Mouse (Mus musculus) telencephalon, adult 2 months (tissue): ENCODE results near the gene Laptm4a.
"Not testable (repeated sequence)": the region's sequence is repeated elsewhere in the genome, so short reads cannot be mapped to it uniquely, and the experiment has no call there.

Experiments
- DNase-seq: peaks from one replicate; pipeline ENCODE4 v3.0.0-alpha.2; 2011; ENCODE audit warnings: low read depth, low spot score

Gene Laptm4a

GRCm38 (mm10) chr12:8912860-8913685 is 8.4 kb upstream of the Laptm4a start:
- DNase-seq: no peak

- no peak for DNase-seq
These were observed 7.6 kb upstream of the Laptm4a start for GRCm38 (mm10) chr12:8913701-8914340.

DNA sequence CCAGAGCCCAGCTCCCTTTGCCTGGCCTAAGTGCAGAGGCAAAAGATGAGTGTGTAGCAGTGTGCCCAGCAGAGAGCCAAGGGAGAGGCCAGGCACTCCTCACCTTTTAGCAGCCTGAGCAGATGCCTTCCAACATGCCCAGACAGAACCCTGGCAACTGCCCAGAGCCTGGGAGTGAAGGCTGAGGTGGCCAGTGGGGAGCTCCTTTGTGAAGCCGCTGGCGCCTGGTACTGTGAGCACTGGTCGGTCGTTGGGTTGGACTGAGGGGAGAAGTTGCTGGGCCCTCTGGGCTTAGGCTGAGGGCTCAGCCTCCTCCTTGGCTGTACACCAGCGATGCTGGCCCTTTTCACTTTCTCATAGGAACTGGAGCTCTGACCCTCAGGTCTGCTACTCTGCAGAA is 5.1 kb upstream of the Laptm4a start:
- DNase-seq: no peak

DNA sequence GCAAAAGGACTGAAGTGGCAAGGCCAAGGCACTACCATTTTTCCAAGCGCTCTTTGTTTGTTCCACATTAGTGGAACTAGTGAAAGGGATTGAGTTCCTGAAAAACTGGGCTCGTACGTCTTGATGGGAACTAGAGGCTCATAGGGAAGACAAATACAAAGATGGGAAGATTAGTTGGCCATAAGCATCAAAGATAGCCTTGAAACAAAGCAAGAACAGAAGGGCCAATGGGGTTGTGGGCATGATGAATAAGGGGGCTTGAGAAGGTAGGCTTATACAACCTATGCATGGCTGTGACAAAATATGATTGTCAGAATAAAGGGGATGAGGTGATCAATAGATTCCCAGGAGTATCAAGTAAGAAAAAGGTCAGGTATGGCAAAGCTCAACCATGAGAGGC is 2.2 kb upstream of the Laptm4a start:
- DNase-seq: no peak

GRCm38 (mm10) chr12:8920996-8921393 is 469 bp upstream of the Laptm4a start:
- no peak for DNase-seq

GRCm38 (mm10) chr12:8922369-8923124 is 1.1 kb downstream of the Laptm4a start:
- DNase-seq: no peak

DNA sequence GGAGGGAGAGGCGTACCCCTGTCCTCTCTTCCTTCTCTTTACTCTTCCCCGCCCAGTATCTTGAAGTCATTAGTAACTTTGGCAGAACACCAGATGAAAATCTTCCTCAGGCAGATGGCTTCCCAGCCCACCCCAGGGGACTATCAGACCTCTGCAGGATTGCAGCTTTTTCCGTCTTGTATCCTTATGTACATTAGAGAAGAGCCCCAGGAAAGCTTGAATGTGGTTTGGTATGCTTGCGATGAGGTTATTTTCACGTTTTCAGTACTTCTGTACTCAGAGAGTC is 1.6 kb downstream of the Laptm4a start:
- DNase-seq: no peak

- no peak for DNase-seq
These were observed 2.1 kb downstream of the Laptm4a start for GRCm38 (mm10) chr12:8923603-8924002.

GRCm38 (mm10) chr12:8927652-8928051 is 6.2 kb downstream of the Laptm4a start:
- no peak for DNase-seq

DNA sequence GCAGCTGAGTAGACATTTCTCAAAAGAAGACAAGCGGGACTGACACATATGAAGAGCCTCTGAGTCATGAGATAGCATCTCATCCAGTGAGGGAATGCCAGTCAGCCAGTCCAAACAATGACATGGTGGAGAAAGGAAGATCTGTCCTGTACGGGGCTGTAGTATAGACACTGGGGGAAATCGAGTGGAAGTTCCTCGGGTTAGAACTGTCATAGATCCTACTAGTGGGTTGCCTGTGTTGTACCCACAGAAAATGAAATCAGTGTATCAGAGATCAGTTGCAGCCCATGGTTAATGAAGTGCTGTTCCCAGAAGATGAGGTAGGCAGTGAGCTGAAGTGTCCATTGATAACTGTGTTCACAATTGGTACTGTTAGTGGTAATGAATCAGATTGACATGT is 7.3 kb downstream of the Laptm4a start:
- DNase-seq: no peak

- no peak for DNase-seq
These were observed 9.6 kb downstream of the Laptm4a start for GRCm38 (mm10) chr12:8931083-8931482.

DNA sequence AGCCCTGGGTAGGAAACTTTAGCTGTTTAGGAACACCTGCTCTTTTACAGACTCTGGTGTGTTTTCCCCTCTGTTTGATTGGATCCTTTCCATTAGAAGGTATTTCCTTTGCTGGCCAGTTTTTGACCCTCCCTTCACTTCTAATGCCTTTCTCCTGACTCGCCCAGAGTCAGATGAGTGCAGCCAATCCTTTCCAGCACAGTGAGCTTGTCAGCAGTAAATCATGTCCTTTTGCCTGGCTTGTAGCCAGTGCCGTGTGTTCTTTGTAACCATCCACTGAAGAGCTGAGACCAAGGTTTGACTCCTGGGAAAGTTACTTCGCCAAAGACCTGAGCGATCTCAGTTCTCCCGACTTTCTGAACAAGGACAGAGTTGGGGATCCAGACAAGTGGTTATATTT is 13.9 kb downstream of the Laptm4a start:
- DNase-seq: no peak

DNA sequence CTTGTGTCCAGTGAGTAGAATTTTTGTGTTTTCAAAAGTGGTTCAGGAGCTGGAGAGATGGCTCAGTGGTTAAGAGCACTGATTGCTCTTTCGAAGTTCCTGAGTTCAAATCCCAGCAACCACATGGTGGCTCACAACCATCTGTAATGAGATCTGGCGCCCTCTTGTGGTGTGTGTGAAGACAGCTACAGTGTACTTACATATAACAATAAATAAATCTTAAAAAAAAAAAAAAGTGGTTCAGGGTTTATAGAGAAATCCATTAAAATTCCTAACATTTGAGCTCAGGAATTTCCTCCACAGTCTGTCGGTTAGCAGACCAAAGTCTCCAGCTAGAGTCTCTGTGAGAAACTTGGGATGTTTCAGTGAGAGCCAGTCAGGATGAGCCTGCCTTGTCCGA is 14.7 kb downstream of the Laptm4a start:
- DNase-seq: not testable (repeated sequence)

- no peak for DNase-seq
These were observed 18.0 kb downstream of the Laptm4a start for GRCm38 (mm10) chr12:8939490-8939889.

DNA sequence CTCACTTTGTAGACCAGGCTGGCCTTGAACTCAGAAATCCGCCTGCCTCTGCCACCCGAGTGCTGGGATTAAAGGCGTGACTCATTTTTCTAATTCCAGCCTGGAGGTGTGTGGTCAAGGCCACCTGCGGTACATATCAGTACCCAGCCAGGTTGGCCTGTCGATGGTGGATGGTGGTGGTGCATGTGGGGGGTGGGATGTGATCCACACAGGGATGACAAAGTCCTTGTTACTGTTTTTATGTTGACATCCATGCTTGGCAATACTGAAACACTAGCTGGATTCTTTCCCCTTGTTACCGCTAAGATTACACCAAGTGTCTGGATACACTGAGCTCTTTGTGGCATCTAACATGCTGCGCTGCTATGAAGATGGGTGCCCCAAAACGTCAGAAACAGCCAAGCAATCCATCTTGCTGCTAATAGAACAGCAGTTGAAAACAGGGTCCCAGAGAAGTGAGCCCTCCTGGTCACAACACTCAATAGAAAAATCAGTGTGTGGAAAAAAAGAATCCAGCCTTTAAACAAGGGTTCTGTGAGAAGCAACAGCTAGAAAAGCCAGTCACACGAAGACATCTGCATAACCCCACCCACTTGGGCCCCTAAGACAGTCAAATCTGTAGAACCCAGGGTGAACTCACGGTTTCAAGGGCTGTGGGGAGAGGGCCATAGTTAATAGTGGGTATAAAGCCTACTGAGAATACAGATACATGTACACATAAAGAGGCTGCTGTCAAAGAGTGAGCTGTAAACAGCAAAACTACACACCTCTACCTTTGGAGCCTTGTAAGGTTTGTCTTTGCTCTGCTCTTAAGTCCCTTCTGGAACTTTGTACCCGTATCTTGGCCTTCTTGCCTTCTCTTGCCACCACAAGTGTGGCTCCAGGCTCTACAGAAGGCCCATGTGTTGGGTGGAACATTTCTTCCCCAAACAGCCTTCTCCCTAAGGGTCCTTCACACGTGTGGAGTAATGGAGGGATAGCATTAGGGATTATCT is 18.8 kb downstream of the Laptm4a start:
- no peak for DNase-seq

GRCm38 (mm10) chr12:8941131-8941615 is 19.7 kb downstream of the Laptm4a start:
- no peak for DNase-seq

DNA sequence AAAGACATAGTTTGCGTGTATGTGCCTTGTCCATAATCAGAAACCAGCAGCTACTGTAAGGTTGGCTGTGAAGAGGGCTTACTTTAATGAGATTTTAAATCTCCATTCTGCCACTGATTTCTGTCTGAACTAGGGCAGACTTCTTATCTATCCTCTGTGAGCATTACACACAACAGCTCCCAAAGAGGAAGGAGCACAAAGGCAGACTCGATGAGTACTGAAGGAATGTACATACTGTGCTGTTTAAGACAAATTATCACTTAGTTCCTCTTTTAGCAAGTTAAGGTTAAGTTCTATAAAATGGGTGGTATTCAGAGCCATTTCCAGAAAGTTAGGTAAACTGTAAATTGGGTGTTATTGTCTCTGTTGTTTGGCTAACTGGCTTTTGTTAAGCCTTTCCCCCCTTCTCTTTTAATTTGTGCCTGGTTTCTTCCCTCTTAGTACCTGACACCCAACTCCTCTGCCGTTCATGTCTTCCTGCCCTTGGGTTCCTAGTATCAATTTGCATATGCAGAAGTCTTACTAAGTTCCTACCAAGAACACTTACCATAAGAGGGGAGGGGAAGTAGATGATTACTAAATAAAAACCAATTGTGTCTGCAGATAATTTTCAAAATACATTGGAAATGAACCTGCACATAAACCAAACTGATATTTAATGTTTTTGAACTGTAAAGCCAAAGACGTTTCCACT is 20.4 kb downstream of the Laptm4a start:
- no peak for DNase-seq

- no peak for DNase-seq
These were observed 25.7 kb downstream of the Laptm4a start for GRCm38 (mm10) chr12:8947163-8947562.

- no peak for DNase-seq
These were observed 26.4 kb downstream of the Laptm4a start, which contains the start of gene Matn3 for GRCm38 (mm10) chr12:8947714-8948464. TSS of gene Matn3 (plus strand) at chr12:8947929.

GRCm38 (mm10) chr12:8953136-8953535 is 31.7 kb downstream of the Laptm4a start:
- DNase-seq: no peak
